Mouse (Mus musculus): ENCODE data around the gene Golph3. TPM values are rescaled to one million over a fixed set of nuclear protein-coding genes. Genes with fewer than 3 reads are reported as not detected.

Gene Golph3
- total and polyA plus RNA-seq, 3 experiments, result 81.1 to 149 (median 99.2) TPM

GRCm38 (mm10) chr15:12375641-12376311 lies 54.5 kb downstream of the Golph3 start:
- Histone ChIP-seq H3K4me3 (ENCODE audit: control insufficient read depth in 1 of 2, insufficient read depth in 1 of 2, low read depth in 2 of 2, low read length in 2 of 2) (peak overlapping the region; percentile 75 to 90), H3K9ac (ENCODE audit: control insufficient read depth, low read depth, low read length, poor library complexity, severe bottlenecking) (peak overlapping the region; percentile 68), H3K9me3 (replicated peaks; ENCODE audit: insufficient read depth, low read length) (no peaks in the 10 kb centered on the region), H3K36me3 (ENCODE audit: control insufficient read depth in 1 of 2, insufficient read depth in 2 of 2, low read length in 2 of 2) (peaks cover 0 to 3% of the 10 kb centered on the region in 2 experiments; a peak in 1 of 4 replicates), H3K27ac (ENCODE audit: control insufficient read depth, low read depth, low read length) (peak overlapping the region; percentile 57), H3K27me3 (ENCODE audit: control insufficient read depth in 1 of 2, insufficient read depth in 2 of 2, low read length in 2 of 2) (no peaks in the 10 kb centered on the region), H3K79me2 (ENCODE audit: control insufficient read depth, insufficient read depth, low read length, poor library complexity) (no peaks in the 10 kb centered on the region; the same call in 1 of the 2 replicates), H3K4me1 (ENCODE audit: control insufficient read depth in 1 of 2, insufficient read depth in 2 of 2, low read length in 2 of 2) (peaks cover 5 to 7% of the 10 kb centered on the region in 2 experiments)
- peak; percentile 97 for DNase-seq (ENCODE audit: low read depth, low spot score)
- TF ChIP-seq MAX (IDR thresholded peaks at IDR 0.05; ENCODE audit: low read length) (peak; percentile 66; the same call in 1 of the 2 replicates), GATA1 (IDR thresholded peaks at IDR 0.05; ENCODE audit: low read depth, low read length) (no peak), UBTF (IDR thresholded peaks at IDR 0.05; ENCODE audit: borderline replicate concordance, insufficient read depth, low read depth, low read length) (no peak), POLR2AphosphoS2 (IDR thresholded peaks at IDR 0.05; ENCODE audit: low read length) (no peak), RCOR1 (IDR thresholded peaks at IDR 0.05; ENCODE audit: low read depth, low read length) (no peak), EP300 (IDR thresholded peaks at IDR 0.05; ENCODE audit: low read depth in 1 of 2, low read length in 2 of 2) (no peak), MAFK (IDR thresholded peaks at IDR 0.05; ENCODE audit: borderline replicate concordance, low read depth, low read length) (no peak), E2F4 (IDR thresholded peaks at IDR 0.05; ENCODE audit: borderline replicate concordance, low read depth, low read length) (no peak), TBP (IDR thresholded peaks at IDR 0.05; ENCODE audit: low read depth, low read length) (0 out of 2 replicates have a peak, but pooled peaks have one; percentile 20), TAL1 (IDR thresholded peaks at IDR 0.05; ENCODE audit: low read length) (no peak), USF1 (IDR thresholded peaks at IDR 0.05; ENCODE audit: low read depth, low read length) (peak; percentile 42; the same call in 1 of the 2 replicates), ZC3H11A (IDR thresholded peaks at IDR 0.05; ENCODE audit: low read depth, low read length) (peak; percentile 70), MEF2A (IDR thresholded peaks at IDR 0.05; ENCODE audit: extremely low read depth, insufficient replicate concordance, low read depth, low read length, poor library complexity, severe bottlenecking) (no peak), ETS1 (IDR thresholded peaks at IDR 0.05; ENCODE audit: low read depth, low read length) (peak; percentile 45; the same call in 1 of the 2 replicates), ELF1 (IDR thresholded peaks at IDR 0.05; ENCODE audit: low read depth, low read length) (no peak), RAD21 (IDR thresholded peaks at IDR 0.05; ENCODE audit: low read depth, low read length) (peak; percentile 74), HCFC1 (IDR thresholded peaks at IDR 0.05; ENCODE audit: low read depth, low read length) (peak; percentile 47), NELFE (IDR thresholded peaks at IDR 0.05; ENCODE audit: low read depth, low read length) (peak; percentile 43; the same call in 1 of the 2 replicates), KAT2A (conservative IDR thresholded peaks at IDR 0.05; ENCODE audit: low read depth, low read length) (no peak), ZMIZ1 (IDR thresholded peaks at IDR 0.05; ENCODE audit: low read depth, low read length) (no peak), BHLHE40 (IDR thresholded peaks at IDR 0.05; ENCODE audit: borderline replicate concordance, low read depth, low read length) (0 out of 2 replicates have a peak, but pooled peaks have one; percentile 21), USF2 (IDR thresholded peaks at IDR 0.05; ENCODE audit: borderline replicate concordance in 1 of 2, insufficient read depth in 1 of 2, low read depth in 1 of 2, low read length in 2 of 2) (no peak), MXI1 (IDR thresholded peaks at IDR 0.05; ENCODE audit: low read depth, low read length) (peak; percentile 90), SIN3A (IDR thresholded peaks at IDR 0.05; ENCODE audit: low read length) (peak; percentile 93), MYB (IDR thresholded peaks at IDR 0.05; ENCODE audit: low read depth, low read length) (no peak), CTCF (IDR thresholded peaks at IDR 0.05 in 2 of 3, conservative IDR thresholded peaks at IDR 0.05 in 1 of 3; ENCODE audit: control insufficient read depth in 1 of 3, insufficient read depth in 1 of 3, low read depth in 2 of 3, low read length in 3 of 3, poor library complexity in 1 of 3, severe bottlenecking in 1 of 3) (peak; percentile 83 to 94 (median 94)), ZKSCAN1 (IDR thresholded peaks at IDR 0.05; ENCODE audit: low read depth, low read length) (no peak), SMC3 (IDR thresholded peaks at IDR 0.05; ENCODE audit: low read depth, low read length) (peak; percentile 95), CHD1 (IDR thresholded peaks at IDR 0.05; ENCODE audit: low read depth, low read length) (no peak), GABPA (IDR thresholded peaks at IDR 0.05; ENCODE audit: low read depth, low read length) (no peak; the same call in 1 of the 2 replicates), CHD2 (IDR thresholded peaks at IDR 0.05; ENCODE audit: low read length) (no peak), NRF1 (IDR thresholded peaks at IDR 0.05; ENCODE audit: insufficient read depth, low read depth, low read length, poor library complexity, severe bottlenecking) (no peak), MAZ (IDR thresholded peaks at IDR 0.05; ENCODE audit: low read depth, low read length) (peak; percentile 93), TCF12 (IDR thresholded peaks at IDR 0.05; ENCODE audit: low read depth, low read length) (peak; percentile 53; the same call in 1 of the 2 replicates), JUND (IDR thresholded peaks at IDR 0.05; ENCODE audit: low read depth, low read length) (no peak), POLR2AphosphoS5 (IDR thresholded peaks at IDR 0.05; ENCODE audit: borderline replicate concordance, low read depth, low read length) (no peak)

Data from MEL (cell line).